Mouse (Mus musculus): Measurements from ENCODE around the gene Spg11. TPM values are rescaled to one million over a fixed set of nuclear protein-coding genes. Genes with fewer than 3 reads are reported as not detected.
A peak's percentile ranks its signal among the peaks of the same experiment; 100 is the strongest.
"Not testable (repeated sequence)": the region's sequence is repeated elsewhere in the genome, so short reads cannot be mapped to it uniquely, and the experiment has no call there.

Gene Spg11
- polyA plus RNA-seq, 1 experiment from 2014 or later = 10.2 TPM

- no peak overlapping the region for H3K27ac ChIP-seq
- H3K4me2 ChIP-seq = no peak overlapping the region
- H3K9ac ChIP-seq = no peak overlapping the region
- H3K36me3 ChIP-seq = peaks cover 13% of the 10 kb centered on the region
- 90% methylated on average over 3 of the region's 3 CpGs for WGBS
- no peaks in the 10 kb centered on the region for H3K9me3 ChIP-seq
- no peak overlapping the region for H3K4me3 ChIP-seq
- H3K27me3 ChIP-seq = no peaks in the 10 kb centered on the region
- H3K4me1 ChIP-seq = no peaks in the 10 kb centered on the region
- no peak for ATAC-seq (ENCODE audit: borderline replicate concordance, extremely low read depth, low FRiP score, low TSS enrichment)
Observed at GRCm38 (mm10) chr2:122036064-122036463, 82.1 kb downstream of the Spg11 start.

GRCm38 (mm10) chr2:122031970-122032369 is 86.2 kb downstream of the Spg11 start:
- H3K4me3 ChIP-seq = no peak overlapping the region
- ATAC-seq (ENCODE audit: borderline replicate concordance, extremely low read depth, low FRiP score, low TSS enrichment) = no peak
- H3K4me2 ChIP-seq = no peak overlapping the region
- no peaks in the 10 kb centered on the region for H3K27me3 ChIP-seq
- H3K4me1 ChIP-seq = peaks cover 17% of the 10 kb centered on the region; the same call in 1 of the 2 replicates
- H3K27ac ChIP-seq = no peak overlapping the region
- WGBS = 70% methylated on average over 6 of the region's 6 CpGs
- no peaks in the 10 kb centered on the region for H3K9me3 ChIP-seq
- peaks cover 8% of the 10 kb centered on the region for H3K36me3 ChIP-seq
- H3K9ac ChIP-seq = no peak overlapping the region

- Histone ChIP-seq H3K36me3 (peaks cover 8% of the 10 kb centered on the region), H3K27ac (peak overlapping the region; percentile 82), H3K4me1 (peaks cover 17% of the 10 kb centered on the region; the same call in 1 of the 2 replicates), H3K9me3 (no peaks in the 10 kb centered on the region), H3K4me3 (peak overlapping the region; percentile 85), H3K4me2 (peak overlapping the region; percentile 63), H3K27me3 (no peaks in the 10 kb centered on the region), H3K9ac (peak overlapping the region; percentile 90)
- ATAC-seq (ENCODE audit: borderline replicate concordance, extremely low read depth, low FRiP score, low TSS enrichment) = peak; percentile 58; the same call in 1 of the 2 replicates
- WGBS = under 1% methylated on average over 71 of the region's 71 CpGs
Observed at GRCm38 (mm10) chr2:122028756-122029700, 89.2 kb downstream of the Spg11 start.

GRCm38 (mm10) chr2:122027862-122028755 is 90.1 kb downstream of the Spg11 start, which contains the start of gene Eif3j1:
TSS of gene Eif3j1 (plus strand) at chr2:122028546.
- Histone ChIP-seq H3K27me3 (no peaks in the 10 kb centered on the region), H3K9ac (peak within 1 kb of the TSS; percentile 90), H3K36me3 (0 out of 2 replicates have a peak, but pooled peaks cover 3% of the 10 kb centered on the region), H3K27ac (peak within 1 kb of the TSS; percentile 91), H3K4me1 (peaks cover 17% of the 10 kb centered on the region; the same call in 1 of the 2 replicates), H3K4me3 (peak within 1 kb of the TSS; percentile 85), H3K9me3 (no peaks in the 10 kb centered on the region), H3K4me2 (peak within 1 kb of the TSS; percentile 63)
- peak; percentile 100 for ATAC-seq (ENCODE audit: borderline replicate concordance, extremely low read depth, low FRiP score, low TSS enrichment)
- WGBS = under 1% methylated on average over 65 of the region's 67 CpGs

- not testable (repeated sequence) for H3K27me3 ChIP-seq; ATAC-seq (ENCODE audit: borderline replicate concordance, extremely low read depth, low FRiP score, low TSS enrichment); H3K27ac ChIP-seq; H3K36me3 ChIP-seq; H3K9me3 ChIP-seq; H3K9ac ChIP-seq
- peak overlapping the region; percentile 63 for H3K4me2 ChIP-seq
- WGBS = 91% methylated on average over 10 of the region's 10 CpGs
- peaks cover 17% of the 10 kb centered on the region; the same call in 1 of the 2 replicates for H3K4me1 ChIP-seq
- H3K4me3 ChIP-seq = peak overlapping the region; percentile 85; the same call in 1 of the 2 replicates
Observed at GRCm38 (mm10) chr2:122027091-122027490, 91.1 kb downstream of the Spg11 start.

- WGBS = 75% methylated on average over 2 of the region's 2 CpGs
- no peak overlapping the region for H3K4me2 ChIP-seq
Observed at GRCm38 (mm10) chr2:122022284-122022683, 95.9 kb downstream of the Spg11 start.

GRCm38 (mm10) chr2:122018705-122019104 is 99.5 kb downstream of the Spg11 start:
- H3K4me1 ChIP-seq = no peaks in the 10 kb centered on the region
- H3K9ac ChIP-seq = no peak overlapping the region
- ATAC-seq (ENCODE audit: borderline replicate concordance, extremely low read depth, low FRiP score, low TSS enrichment) = no peak; the same call in 1 of the 2 replicates
- H3K27me3 ChIP-seq = no peaks in the 10 kb centered on the region
- no peak overlapping the region for H3K27ac ChIP-seq
- H3K4me2 ChIP-seq = no peak overlapping the region
- H3K36me3 ChIP-seq = peaks cover 8% of the 10 kb centered on the region; the same call in 1 of the 2 replicates
- 41% methylated on average over 1 of the region's 1 CpGs for WGBS
- H3K9me3 ChIP-seq = no peaks in the 10 kb centered on the region
- H3K4me3 ChIP-seq = no peak overlapping the region

More at GRCm38 (mm10) chr2:122022284-122022683, 95.9 kb downstream of the Spg11 start:
- no peak for ATAC-seq (ENCODE audit: borderline replicate concordance, extremely low read depth, low FRiP score, low TSS enrichment)
- Histone ChIP-seq H3K4me1 (0 out of 2 replicates have a peak, but pooled peaks cover 2% of the 10 kb centered on the region), H3K27me3 (no peaks in the 10 kb centered on the region), H3K36me3 (no peaks in the 10 kb centered on the region), H3K4me3 (no peak overlapping the region), H3K9me3 (no peaks in the 10 kb centered on the region), H3K9ac (no peak overlapping the region), H3K27ac (no peak overlapping the region)

- Histone ChIP-seq H3K9ac (no peak overlapping the region), H3K4me1 (no peaks in the 10 kb centered on the region), H3K4me2 (no peak overlapping the region), H3K36me3 (peaks cover 37% of the 10 kb centered on the region), H3K27me3 (no peaks in the 10 kb centered on the region), H3K9me3 (no peaks in the 10 kb centered on the region), H3K4me3 (no peak overlapping the region), H3K27ac (no peak overlapping the region)
- 88% methylated on average over 7 of the region's 7 CpGs for WGBS
- ATAC-seq (ENCODE audit: borderline replicate concordance, extremely low read depth, low FRiP score, low TSS enrichment) = no peak
Observed at GRCm38 (mm10) chr2:122011441-122011840, 106.7 kb downstream of the Spg11 start.

GRCm38 (mm10) chr2:122008832-122009231 is 109.4 kb downstream of the Spg11 start:
- Histone ChIP-seq H3K27me3 (no peaks in the 10 kb centered on the region), H3K9ac (no peak overlapping the region), H3K36me3 (peaks cover 37% of the 10 kb centered on the region), H3K27ac (no peak overlapping the region), H3K4me3 (no peak overlapping the region), H3K9me3 (no peaks in the 10 kb centered on the region), H3K4me1 (no peaks in the 10 kb centered on the region), H3K4me2 (no peak overlapping the region)
- no peak for ATAC-seq (ENCODE audit: borderline replicate concordance, extremely low read depth, low FRiP score, low TSS enrichment)
- 85% methylated on average over 3 of the region's 3 CpGs for WGBS
